Mouse (Mus musculus): ENCODE data around the gene Hist2h2aa2.
A peak's percentile ranks its signal among the peaks of the same experiment; 100 is the strongest.

Gene Hist2h2aa2

DNA sequence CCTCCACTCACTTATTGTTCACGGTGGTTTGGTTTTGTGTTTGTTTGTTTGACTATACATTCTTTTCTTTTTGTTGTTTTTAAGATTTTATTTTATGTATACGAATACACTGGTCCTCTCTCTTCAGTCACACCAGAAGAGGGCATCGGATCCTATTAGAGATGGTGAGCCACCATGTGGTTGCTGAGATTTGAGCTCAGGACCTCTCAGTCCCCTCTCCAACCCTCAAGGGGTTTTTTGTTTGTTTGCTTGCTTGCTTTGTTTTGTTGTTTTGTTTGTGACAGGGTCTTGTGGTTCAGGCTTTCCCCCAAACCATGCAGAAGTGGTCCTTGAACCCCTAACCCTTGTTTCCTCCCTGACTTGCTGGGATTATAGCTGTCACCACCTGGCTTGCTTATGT is 21.5 kb upstream of the Hist2h2aa2 start:
- DNase-seq = no peak

- DNase-seq = peak; percentile 91
These were observed 20.1 kb upstream of the Hist2h2aa2 start for GRCm38 (mm10) chr3:96260220-96260619.

DNA sequence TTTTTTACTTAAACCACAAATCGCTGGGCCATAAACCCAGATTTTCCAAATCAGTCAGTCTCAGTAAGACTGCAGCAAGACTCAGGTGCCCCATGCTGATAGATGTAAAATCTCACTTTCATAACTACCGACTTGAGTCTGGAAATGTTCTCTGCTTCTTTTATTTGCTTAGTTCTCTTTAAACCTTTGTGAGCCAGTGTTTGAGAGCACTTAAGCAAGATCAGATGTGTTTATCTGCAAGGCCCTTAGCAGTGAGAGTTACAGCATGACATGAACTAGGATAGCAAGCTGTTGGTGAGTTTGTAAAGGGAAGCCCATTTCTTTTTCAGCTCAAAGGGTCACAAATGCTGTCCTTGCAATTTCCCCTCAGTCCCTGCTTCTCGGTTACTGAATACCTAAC is 17.1 kb upstream of the Hist2h2aa2 start:
- DNase-seq = no peak

DNA sequence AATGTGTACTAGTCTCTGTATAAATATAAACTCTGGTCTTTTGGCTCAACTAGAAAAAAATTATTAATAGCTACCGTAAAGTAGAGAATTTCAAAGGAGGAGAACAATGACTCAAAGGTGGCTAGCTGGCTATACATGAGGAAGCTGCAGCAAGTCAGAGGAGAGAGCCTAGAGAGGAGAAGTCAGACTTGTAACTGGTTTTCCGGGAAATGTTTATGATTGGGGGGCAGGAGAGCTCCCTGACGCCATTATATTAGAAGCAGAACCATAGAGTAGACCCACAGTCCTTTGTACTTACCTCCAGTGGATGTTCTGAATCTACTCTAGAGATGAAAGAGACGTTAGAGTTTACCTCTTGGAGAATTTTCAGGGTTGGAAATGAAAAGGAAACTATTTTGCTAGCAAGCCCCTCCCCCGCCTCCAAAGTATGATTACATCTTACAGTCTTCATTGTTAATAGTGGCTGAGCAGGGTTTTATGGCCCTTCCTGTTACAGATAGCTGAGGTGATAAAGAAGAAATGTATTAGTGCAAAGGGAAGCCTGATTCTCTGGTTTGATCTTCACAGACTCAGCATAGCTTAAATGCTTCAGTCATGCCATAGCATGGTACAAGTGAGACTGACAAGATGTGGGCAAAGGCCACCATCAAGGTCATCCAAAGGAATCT is 16.0 kb upstream of the Hist2h2aa2 start:
- DNase-seq = no peak

GRCm38 (mm10) chr3:96254683-96255355 is 14.7 kb upstream of the Hist2h2aa2 start:
- DNase-seq = peak; percentile 79

DNA sequence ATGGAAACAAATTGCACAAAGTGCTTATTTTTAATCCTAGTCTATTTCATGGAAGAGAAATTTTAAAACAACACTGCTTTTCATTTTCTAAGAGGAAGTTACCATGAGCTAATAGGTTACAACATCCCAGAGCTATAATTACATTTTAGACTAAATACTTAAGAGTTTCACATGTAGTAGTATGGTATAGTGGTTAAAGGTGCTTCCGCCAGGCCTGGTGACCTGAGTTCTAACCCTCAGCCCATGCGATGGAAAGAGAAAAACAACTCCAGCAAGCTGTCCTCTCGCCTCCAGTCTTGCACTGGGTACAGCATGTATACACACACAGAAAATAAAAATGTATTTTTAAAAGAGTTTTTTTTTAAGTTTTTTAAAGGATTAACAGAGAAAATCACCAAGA is 11.7 kb upstream of the Hist2h2aa2 start:
- peak; percentile 81 for DNase-seq

GRCm38 (mm10) chr3:96250890-96251289 is 10.8 kb upstream of the Hist2h2aa2 start:
- DNase-seq = peak; percentile 83

DNA sequence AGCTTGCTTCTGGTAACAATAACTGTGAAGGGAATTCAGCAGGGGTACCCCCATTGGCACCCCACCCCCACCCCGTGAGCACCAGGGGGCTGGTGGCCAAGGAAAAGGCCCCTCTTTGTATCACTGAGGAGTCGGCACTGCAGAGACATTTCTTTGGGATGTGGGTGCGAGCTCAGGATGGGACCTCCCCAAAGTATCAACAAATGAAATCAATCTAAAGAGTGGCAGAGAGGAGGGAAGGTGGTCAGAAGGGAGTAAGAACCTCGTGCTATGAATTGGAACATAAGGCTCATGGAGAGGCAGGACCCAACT is 8.9 kb upstream of the Hist2h2aa2 start:
- DNase-seq = peak; percentile 86

DNA sequence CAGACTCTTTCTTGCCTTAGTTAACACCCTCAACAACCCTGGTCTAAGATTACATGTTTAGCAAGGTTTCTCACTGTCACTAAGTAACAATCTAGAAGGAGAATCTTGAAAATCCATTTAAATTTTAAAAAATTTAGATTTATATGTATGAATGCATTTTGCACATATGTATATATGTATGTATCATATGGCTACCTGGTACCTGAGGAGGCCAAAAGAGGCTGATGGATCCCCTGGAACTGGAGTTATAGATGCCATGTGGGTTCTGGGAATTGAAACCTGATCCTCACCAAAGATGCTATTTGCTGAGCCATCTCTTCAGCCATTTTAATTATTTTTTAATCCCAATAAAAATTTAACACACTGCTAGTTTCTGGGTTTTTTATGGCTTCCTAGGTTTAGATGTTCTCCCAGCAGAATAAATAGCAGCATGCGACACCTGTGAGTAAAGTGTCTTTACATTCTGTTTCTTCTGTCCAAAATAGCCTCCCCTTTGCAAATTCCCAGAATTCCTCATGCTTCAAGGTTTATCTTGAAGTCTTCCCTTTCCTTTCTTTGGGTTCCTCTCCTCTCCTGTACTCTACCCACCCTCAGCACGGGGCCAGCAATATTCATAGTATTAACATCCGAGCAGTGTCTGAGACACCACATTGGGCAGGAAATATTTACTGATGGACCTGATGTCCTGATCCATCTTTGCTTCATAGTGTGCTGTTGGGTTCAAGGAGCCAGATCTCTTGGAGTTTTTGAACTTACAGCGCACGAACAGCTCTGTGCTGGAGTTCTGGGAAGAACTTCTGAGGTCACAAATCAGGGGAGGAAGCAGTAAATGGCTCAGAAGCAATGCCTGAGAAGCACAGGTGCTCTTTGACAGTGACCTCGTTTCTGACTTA is 8.3 kb upstream of the Hist2h2aa2 start:
- DNase-seq = peak; percentile 74

- peak; percentile 82 for DNase-seq
These were observed 7.5 kb upstream of the Hist2h2aa2 start for GRCm38 (mm10) chr3:96247356-96248140.

DNA sequence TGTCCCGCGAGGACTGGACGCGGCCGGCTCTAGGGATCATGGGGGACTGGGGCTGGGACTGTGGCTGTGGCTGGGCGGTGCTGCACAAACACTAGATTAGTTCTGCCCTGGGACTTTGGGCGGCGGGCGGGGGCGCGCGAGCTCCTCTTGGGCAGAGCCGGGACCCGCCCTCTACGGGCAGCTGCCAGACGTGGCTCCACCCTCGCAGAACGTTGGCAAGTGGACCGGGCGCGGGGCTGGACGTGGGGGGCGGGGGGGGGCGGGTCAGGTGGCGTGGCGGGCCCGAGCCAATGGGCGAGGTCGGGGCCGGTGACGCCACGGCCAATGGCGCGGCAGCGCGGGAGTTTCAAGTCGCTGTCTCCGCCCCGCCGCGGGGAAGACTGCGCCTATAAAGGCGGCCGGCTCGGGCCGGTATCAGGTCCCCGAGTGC is 6.4 kb upstream of the Hist2h2aa2 start, which contains the start of gene Hist2h3c1:
Hist2h3c1 (plus strand) TSS at position 259 of the 430 bp plus-strand sequence.
- peak; percentile 94 for DNase-seq

- DNase-seq = peak; percentile 89
These were observed 5.9 kb upstream of the Hist2h2aa2 start for GRCm38 (mm10) chr3:96246018-96246417.

GRCm38 (mm10) chr3:96245003-96245886 is 5.2 kb upstream of the Hist2h2aa2 start, which contains the start of gene Hist2h2aa1:
Gene Hist2h2aa1 (plus strand): TSS chr3:96245497.
- peak; percentile 100 for DNase-seq

DNA sequence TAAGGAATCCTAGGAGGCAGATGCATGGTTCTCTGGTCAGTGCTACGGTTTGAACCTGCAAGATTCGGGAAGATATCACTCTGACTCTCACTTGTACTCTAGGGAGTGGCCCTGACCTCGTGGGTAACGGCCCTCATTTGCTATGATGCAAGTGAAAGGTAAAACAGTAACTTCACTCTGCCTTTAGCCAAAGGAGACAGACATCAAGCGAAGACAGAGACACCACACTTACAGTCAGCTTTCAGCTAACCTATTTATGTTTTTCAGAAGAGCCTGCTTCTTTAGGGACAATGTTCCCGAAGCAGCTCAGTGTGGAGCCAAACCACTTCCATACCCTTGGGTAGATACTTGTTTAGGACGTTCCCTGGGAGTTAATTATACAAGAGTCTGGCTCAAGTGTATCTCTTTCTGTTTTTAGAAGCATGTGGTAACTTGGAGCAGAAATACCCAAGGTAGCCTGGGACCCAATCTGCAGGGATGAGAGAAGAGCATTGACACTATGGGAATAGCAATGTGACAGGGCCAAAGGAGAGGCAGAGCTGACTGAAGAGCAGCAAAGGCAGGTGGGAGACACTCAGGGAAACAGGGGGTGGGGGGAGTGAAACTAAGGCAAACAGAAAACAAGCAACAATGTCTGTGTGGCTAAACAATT is 4.0 kb upstream of the Hist2h2aa2 start:
- DNase-seq = peak; percentile 88

DNA sequence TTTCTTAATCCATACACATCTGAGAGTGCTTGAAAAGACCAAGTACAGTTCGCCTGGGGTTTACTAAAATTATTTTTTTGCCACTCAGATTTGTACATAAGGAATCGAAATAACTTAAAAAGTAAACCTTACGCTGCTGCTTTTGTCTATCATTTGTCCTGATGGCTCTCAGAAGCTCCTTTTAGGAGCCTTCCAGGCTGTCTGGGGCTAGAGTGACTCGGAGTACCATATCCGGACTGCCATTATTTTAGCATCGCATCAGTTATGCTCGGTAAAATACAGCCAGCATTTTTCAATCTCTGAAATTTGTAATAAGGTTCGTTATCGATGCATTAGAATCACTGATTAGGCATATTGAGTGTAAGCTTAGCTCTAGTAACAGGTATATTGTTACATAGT is 722 bp upstream of the Hist2h2aa2 start:
- peak; percentile 76 for DNase-seq

- peak; percentile 99 for DNase-seq
These were observed 902 bp downstream of the Hist2h2aa2 start, which contains the start of gene Hist2h3c2 for GRCm38 (mm10) chr3:96238954-96239793. Gene Hist2h3c2 (minus strand): TSS chr3:96239127.

DNA sequence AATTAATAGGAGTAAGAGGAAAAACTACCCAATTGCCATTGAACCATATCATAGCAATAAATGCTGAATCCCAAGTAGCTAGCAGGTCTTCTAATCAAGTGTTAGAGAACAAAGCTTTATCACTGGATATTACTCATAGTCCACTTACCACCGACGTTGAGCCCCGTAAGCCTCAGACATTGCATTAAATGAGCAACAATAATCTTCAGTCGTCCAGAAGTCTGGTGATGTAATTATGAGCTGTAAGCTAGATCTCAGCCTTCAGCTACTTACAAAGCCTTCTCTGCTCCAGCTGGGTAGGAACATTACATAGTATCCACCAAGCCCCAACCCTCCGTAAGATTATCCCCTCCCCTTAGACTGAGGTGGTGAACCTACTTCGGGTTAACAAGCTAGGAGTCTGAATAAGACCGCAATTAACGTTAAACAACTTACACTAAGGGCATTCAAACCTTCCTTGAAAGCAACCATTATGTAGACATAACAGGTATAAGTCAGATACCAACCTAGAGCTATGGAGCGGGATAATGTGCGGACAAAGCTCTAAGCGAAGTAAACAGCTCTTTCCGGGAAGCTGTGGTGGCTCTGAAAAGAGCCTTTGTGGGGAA is 2.1 kb downstream of the Hist2h2aa2 start:
- DNase-seq = peak; percentile 79

DNA sequence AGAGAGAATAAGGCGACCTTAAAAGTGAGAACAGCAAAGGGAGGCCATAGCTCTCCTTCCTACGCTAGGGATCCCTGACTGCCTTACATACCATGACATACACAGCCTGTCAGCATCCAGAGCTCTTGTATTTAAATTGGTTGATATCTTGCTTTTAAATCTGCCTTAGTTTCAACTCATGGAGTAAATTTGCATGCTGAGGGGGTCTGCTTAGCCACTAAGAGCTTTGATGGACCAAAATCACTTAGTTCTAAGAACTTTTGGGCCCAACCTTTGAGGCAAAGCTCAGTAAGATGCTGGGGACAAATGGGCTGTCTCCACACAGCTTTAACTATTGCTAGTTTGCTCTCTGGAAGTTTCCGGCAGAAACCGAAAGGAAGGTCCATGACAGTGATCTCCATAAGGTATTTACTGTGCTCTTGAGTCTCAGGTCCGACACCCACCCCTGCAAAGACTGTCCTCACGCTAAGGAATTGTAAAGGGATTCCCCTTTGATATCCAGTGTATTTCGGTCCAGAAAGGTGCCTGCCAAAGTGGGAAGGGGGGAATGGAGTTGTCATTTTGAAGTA is 2.7 kb downstream of the Hist2h2aa2 start:
- peak; percentile 87 for DNase-seq

GRCm38 (mm10) chr3:96236834-96237334 is 3.2 kb downstream of the Hist2h2aa2 start:
- peak; percentile 82 for DNase-seq
